Mouse (Mus musculus): ENCODE data around the gene Klk11.
A peak's percentile ranks its signal among the peaks of the same experiment; 100 is the strongest.

Gene Klk11

GRCm38 (mm10) chr7:43774364-43774763, at the start of gene Klk11:
Gene Klk11, plus strand, starts transcription at chr7:43774604.
- no peak for DNase-seq

GRCm38 (mm10) chr7:43747788-43748187, 26.6 kb upstream of the Klk11 start:
- DNase-seq: peak in 1 of 2 experiments; percentile 7

GRCm38 (mm10) chr7:43752806-43753205, 21.6 kb upstream of the Klk11 start:
- no peak for DNase-seq

GRCm38 (mm10) chr7:43766484-43766883, 7.9 kb upstream of the Klk11 start:
- DNase-seq: no peak

DNA sequence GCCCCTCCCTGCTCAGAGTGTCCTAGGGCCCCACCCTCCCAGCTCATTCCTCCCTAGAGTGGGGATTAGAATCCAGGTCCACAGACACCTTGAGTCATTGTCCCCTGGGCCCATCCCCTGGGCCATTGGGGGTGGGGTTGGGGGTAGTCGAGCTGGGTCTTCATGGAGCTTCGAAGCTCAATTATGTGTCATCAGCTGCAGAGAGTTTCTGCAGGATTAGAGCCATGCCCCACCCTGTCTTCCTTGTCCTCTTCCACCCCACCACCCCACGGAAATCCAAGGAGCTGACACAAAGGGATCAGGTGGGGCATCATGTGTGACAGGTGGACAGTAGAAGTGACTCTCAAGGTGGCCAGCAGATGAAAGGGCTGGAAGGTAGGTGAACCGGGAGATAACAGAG, 5.8 kb upstream of the Klk11 start, which contains the start of gene Klk12:
Klk12 (plus strand) TSS at position 301 of the 400 bp plus-strand sequence.
- no peak for DNase-seq

GRCm38 (mm10) chr7:43769636-43770035, 4.8 kb upstream of the Klk11 start:
- no peak for DNase-seq

DNA sequence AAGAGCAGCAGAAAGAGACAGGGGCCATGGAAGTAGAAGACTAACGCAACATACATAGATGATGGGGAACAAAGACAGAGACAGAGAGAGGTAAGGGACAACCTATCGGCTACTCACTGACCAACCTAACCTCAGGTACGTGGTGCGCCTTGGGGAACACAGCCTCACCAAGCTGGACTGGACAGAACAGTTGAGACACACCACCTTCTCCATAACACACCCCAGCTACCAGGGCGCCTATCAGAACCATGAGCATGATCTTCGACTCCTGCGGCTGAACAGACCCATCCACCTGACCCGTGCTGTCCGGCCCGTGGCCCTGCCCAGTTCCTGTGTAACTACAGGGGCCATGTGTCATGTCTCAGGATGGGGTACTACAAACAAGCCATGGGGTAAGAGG, 3.7 kb upstream of the Klk11 start:
- DNase-seq: no peak

DNA sequence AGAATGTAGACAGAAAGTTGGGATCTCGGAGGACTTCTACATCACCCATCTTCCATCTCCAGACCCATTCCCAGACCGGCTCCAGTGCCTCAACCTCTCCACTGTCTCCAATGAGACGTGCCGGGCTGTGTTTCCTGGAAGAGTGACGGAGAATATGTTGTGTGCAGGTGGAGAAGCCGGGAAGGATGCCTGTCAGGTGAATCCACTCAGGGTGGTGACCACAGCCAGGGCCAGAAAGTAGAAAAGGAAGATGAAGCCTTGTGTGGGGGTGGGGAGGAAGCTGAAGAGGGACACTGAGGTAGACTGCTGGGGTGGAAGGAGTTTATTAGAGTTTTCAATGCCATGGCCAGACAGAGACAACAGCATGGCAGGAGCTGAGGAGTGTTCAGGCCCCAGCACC, 2.5 kb upstream of the Klk11 start:
- no peak for DNase-seq

DNA sequence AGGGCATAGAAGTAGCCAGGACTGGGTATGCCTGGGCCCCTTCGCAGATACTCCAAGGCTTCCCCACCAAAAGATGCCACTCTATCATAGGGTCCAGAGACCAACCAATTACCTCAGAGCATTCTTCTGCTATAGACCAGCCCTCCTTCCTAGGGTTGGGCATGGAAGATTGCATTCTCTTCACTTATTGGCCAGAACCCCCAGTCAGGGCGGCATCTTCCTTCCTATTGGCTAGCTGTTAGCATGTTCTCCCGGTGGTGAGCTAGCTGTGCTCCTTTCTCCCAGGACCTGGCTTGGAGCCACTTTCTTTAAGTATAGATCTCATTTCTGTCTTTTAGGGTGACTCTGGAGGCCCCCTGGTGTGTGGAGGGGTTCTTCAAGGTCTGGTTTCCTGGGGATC, 1.5 kb upstream of the Klk11 start:
- DNase-seq: no peak

- DNase-seq: no peak
These were observed 398 bp downstream of the Klk11 start for GRCm38 (mm10) chr7:43774802-43775201.

DNA sequence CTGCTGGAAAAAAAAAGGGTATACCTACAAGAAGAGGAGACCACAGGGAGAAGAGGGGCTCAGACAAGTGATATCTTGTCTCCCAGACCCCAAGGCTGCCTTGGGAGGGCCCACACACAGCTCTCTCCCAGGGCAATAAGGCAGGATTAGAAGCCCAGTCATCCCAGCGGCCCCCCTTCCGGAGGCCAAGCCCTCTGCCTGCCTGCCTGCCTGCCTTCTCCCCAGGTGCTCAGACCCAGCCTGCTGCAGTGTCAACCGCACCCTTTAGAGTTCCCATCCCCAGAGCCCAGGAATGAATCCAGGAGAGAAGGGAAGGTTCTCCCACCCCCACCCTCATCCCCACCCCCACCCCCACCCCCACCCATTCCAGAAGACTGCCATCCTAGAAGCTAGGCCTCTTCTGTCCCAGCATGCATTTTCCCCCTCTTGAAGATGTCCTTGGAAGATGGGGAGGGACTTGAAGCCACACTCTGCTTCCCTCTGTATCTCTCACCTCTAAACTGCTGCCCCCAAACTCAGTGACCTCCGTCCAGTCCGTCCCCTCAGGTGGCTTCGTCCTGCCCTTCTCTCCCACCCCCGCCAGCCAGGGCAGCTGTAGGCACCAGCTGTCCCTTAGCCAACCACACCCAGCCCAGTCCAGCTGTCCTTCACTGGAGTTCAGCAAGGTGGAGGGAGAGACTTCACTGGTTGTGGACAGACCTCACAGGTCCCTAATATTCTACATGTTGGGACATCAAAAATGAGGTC, 1.1 kb downstream of the Klk11 start:
- no peak for DNase-seq

DNA sequence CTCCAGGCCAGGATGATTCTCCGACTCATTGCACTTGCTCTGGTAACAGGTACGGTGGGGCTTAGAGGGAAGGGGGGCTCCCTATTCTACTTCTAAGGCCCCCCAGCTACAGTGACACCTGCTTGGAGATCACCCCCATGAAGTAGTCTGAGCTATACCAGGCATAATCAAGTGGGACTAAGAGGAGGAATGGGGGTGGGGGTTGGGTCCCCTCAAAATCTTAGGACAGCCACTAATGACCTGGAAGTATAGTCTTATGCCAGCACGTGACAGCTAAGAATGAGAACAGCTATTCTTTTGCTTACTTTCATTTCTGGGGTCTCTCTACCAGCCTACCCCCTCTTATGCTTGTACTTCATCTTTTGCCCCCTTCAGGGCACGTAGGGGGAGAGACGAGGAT, 2.1 kb downstream of the Klk11 start:
- DNase-seq: no peak

GRCm38 (mm10) chr7:43777423-43777822, 3.0 kb downstream of the Klk11 start:
- DNase-seq: no peak

- DNase-seq: no peak
These were observed 4.0 kb downstream of the Klk11 start for GRCm38 (mm10) chr7:43778176-43778970.

DNA sequence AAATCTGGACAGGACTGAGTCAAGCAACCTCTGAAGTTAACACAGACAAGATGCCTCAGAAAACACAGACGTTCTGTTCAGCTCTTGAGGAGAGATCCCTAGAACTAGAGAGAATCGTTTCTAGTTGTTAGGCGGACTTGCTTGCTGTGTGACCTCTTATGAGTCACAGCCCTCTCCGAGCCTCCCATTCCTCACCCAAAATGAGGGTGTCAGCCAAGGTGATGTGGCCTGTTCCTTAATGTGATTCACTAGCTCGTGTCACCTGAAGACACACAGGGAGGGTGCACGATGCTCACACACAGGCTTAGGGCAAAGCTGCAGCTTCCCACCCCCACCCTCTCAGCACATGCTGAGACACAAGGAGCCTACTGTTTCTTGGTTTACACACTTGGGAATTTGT, 5.8 kb downstream of the Klk11 start:
- DNase-seq: no peak

DNA sequence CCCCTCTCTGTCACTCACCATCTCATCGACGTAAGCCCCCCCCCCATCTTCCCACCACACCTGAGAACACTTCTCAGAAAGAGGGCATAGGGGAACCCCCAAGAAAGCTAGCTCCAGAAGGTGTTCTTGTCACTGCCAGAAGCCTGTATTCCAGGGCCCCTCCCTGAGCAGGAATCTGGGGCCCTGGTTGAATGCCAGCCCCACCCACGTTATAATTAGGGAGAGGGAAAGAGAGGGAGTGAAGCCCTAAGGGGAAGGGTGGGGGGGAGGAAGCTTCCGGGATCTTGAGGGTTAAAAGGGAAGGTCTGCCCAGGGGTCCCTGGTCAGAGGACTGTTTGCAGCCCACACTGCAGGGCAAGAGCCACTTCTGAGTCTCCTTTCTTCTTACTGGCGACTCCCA, 6.3 kb downstream of the Klk11 start, which contains the start of gene Klk10:
Klk10 (plus strand) TSS at position 290 of the 400 bp plus-strand sequence.
- no peak for DNase-seq

DNA sequence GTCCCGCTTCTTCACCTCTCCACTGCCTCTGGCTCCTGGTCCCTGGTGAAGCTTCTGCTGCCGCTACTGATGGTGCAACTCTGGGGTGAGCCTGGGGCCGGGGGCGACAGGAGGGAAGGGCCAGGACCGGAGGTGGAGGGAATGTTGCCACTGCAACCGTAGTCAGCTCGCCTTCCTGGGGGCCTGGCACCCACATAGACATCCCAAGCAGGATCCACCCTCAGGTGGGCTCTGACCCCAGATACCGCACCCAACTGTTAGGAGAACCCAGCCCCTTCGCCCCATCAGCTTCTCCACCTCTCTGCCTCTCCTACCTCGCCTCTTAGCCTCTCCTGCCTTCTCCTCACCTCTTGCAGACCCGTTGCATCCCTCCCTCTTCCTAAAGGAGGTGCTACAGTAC, 7.1 kb downstream of the Klk11 start:
- DNase-seq: no peak

DNA sequence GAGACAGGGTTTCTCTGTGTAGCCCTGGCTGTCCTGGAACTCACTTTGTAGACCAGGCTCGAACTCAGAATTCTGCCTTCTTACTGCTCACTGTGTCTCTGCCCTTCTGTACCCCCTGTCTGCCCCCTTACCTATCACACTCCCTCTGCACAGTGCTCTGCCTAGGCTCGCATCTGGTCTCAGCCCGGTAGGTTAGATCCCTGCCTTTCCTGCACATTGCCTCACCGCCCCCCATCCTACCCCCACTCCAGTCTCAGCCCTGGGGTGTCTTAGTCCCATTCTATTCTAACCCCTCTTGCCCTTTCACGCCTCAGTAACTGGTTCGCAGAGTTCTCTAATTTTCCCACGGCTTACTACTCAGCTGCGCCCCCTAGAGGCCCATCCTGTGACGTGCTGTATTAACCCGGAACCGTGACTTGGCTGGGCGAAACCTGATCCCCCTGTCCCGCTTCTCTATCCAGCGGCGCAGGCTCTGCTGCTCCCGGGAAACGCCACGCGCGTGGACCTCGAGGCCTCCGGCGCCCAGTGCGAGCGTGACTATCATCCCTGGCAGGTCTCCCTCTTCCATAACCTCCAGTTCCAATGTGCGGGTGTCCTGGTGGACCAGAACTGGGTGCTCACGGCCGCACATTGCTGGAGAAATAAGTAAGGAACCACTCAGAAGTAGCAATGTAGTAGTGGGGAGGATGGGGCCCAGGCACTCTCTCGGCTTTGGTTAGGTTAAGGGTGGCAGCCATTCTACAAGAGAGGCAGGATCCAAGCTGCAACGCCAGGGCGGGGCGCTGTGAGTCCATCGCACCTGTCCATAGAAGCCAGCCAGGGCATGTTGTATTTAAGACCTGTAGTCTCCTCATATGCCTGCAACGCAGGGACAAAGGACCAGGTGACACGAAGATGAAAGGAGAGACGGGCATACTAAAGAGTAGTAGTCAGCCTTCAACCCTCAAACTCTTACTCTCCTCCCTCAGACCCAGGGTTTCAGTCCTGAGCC, 8.2 kb downstream of the Klk11 start:
- peak; percentile 79 to 83 for DNase-seq

DNA sequence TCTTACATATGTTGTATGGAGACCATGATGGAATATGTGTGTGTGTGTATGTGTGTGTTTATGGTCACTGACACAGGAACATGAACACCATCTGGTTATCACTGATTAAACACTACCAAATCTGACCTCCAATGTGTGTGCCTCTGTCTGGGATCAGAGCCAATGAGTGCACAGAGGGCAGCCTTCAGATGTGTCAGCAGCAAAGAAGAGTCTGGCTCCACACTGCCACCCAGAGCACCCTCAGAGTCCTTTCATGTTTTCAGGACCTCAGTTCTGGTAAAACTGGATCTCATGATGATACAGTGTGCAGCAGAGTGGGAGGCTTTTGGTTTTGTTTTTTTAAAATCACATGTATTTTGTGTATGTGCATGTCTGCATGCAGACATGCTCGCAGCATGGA, 10.9 kb downstream of the Klk11 start:
- no peak for DNase-seq

DNA sequence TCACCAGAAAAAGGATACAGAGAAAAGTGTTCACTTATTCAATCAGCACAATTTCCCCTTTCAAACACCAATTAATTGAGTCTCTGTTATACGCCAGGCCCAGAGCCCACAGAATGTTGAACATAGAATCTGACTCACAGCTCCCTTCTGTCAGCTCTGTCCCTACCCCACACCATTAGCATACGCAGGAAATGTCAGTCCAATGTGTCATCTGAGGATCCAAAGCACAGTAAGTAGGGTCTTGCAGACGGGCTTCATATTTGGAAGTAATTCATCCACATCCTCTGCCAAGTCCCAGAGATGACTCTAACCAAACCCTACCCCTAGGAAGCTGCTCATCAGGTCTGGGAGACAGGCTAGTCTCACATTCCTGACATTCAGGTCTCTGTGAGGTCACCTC, 13.7 kb downstream of the Klk11 start:
- no peak for DNase-seq

- DNase-seq: no peak
These were observed 14.9 kb downstream of the Klk11 start for GRCm38 (mm10) chr7:43789295-43789694.

GRCm38 (mm10) chr7:43791591-43791990, 17.2 kb downstream of the Klk11 start, which contains the start of gene Klk9:
Gene Klk9, plus strand, starts transcription at chr7:43791891.
- no peak for DNase-seq

GRCm38 (mm10) chr7:43796355-43796754, 22.0 kb downstream of the Klk11 start:
- no peak for DNase-seq
